Mouse (Mus musculus): ENCODE data around the gene Igfbp7. TPM values are rescaled to one million over a fixed set of nuclear protein-coding genes. Genes with fewer than 3 reads are reported as not detected.

Gene Igfbp7
- 10 to 100 TPM; 22.4 to 26.5 TPM for total RNA-seq (2021)
- long read RNA-seq, experiment 1, transcript Igfbp7-201 (5 exons, 1,116 nt): major isoform, 12 of 12 reads
- long read RNA-seq, experiment 1, partial matches to known transcripts: 0 of 12 reads
- long read RNA-seq, experiment 1, other reads (novel, unspliced or antisense): 0 of 12 reads
- long read RNA-seq, experiment 2, transcript Igfbp7-201 (5 exons, 1,116 nt): major isoform, 21 of 21 reads
- long read RNA-seq, experiment 2, partial matches to known transcripts: 0 of 21 reads
- long read RNA-seq, experiment 2, other reads (novel, unspliced or antisense): 0 of 21 reads

- peak; percentile 17 to 58 for DNase-seq (ENCODE audit: low spot score in 2 of 2)
- peak within 1 kb of the TSS; percentile 71 for H3K27ac ChIP-seq
- peak within 1 kb of the TSS; percentile 71 for H3K4me3 ChIP-seq
- peak; percentile 76 for TF ChIP-seq CTCF (conservative IDR thresholded peaks at IDR 0.05)
Measured at GRCm38 (mm10) chr5:77407341-77408298, at the start of gene Igfbp7. Igfbp7 (minus strand) TSS chr5:77408041.

DNA sequence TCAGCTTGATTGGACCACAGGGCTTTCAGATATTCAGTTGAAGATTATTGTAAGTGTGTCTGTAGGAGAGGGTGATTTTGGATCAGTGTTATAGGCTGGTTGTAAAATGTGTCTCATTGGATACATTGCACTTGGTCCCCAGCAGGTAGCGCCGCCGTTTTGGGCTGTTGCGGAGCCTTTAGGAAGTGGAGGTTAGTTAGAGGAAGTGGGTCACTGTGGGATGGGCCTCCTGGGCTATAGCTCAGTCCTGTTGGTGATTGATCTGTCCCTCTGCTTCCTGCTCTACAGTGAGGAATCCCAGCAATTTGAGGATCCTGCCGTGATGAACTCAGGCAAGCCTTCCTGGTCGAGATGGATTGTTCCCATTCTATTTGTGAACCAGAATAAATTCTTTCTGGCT, 44.3 kb upstream of the Igfbp7 start:
- no peak for DNase-seq (ENCODE audit: low spot score in 2 of 2)
- H3K4me3 ChIP-seq: no peak overlapping the region
- no peak for TF ChIP-seq CTCF (conservative IDR thresholded peaks at IDR 0.05)
- H3K27ac ChIP-seq: no peak overlapping the region

DNA sequence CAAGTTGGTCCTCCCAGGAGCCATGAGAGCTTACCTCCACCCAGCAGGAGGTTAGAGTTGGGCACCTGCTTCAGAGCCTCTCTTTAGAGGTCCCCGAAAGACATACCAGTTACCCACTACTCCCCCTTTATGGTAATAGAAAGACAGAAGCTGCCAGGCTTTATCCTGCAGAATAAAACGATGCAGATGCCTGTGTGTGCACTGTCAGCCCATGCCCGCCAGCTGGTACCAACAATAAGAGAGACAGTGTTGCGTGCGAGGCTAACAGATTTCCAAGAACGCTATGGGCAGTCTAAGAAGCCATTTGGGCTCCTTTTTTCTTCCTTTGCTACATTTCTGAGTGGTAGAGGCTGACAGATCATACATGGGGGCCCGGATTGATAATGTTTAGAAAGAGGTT, 41.7 kb upstream of the Igfbp7 start:
- no peak overlapping the region for H3K27ac ChIP-seq
- peak; percentile 37 to 38 for DNase-seq (ENCODE audit: low spot score in 2 of 2)
- no peak overlapping the region for H3K4me3 ChIP-seq
- 0 out of 2 replicates have a peak, but pooled peaks have one; percentile 14 for TF ChIP-seq CTCF (conservative IDR thresholded peaks at IDR 0.05)

DNA sequence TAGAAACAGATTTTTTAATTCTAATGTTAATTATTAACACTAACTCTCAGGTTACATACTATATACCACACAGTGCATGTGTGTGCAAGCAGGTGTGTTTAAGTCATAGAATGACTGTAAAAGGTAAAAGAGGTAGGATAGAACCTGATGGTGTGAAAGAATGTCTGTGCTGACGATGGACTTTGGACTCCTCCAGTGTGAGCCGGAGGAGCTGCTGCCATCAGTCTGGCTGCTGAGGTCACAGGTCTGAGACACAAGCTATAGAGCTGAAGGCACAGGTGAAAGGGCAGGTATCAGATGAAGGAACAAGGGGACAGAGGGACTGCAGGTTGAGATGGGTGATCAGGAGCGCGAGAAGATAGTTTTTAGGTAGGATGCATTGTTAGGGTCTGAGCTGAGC, 37.6 kb upstream of the Igfbp7 start:
- no peak for DNase-seq (ENCODE audit: low spot score in 2 of 2)
- H3K27ac ChIP-seq: no peak overlapping the region
- TF ChIP-seq CTCF (conservative IDR thresholded peaks at IDR 0.05): no peak
- H3K4me3 ChIP-seq: no peak overlapping the region

- no peak overlapping the region for H3K27ac ChIP-seq
- no peak overlapping the region for H3K4me3 ChIP-seq
- DNase-seq (ENCODE audit: low spot score in 2 of 2): no peak
- no peak for TF ChIP-seq CTCF (conservative IDR thresholded peaks at IDR 0.05)
Measured at GRCm38 (mm10) chr5:77443889-77444573, 36.2 kb upstream of the Igfbp7 start.

DNA sequence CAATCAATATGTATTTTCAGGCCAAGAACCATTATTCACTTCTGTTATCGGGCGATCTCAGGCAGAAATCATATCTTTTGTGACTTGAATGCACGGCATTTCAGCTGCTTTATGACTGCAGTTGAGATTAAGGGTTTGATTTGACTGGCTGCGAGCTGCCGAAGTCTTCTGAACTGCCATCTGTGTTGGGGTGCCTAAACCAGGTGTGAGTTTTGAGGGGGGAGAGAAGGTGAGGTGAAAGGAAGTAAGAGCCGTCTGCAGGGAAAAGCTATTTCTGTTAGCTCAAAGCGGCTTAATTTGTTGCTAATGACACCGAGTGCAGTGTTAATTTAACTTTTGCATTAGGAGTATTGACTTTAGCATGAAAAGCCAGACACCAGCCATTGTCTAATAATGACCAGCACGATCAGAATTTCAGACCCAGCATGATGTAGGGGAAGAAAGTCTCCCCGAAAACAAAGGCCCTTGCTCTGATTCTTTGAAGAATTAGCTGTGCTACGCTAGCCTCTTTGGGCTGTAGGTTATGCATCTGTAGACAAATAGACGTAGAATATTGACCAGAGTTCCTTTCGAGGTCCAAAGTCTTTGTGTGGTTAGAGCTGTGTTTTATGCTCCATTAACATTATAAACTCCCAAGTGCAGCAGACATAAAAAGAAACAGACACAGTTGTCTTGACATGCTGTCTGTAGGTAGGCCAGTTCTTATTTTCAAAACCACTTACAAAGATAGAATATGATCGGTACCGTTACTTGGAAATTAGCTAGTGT, 35.2 kb upstream of the Igfbp7 start:
- H3K27ac ChIP-seq: no peak overlapping the region
- DNase-seq (ENCODE audit: low spot score in 2 of 2): no peak
- no peak for TF ChIP-seq CTCF (conservative IDR thresholded peaks at IDR 0.05)
- H3K4me3 ChIP-seq: no peak overlapping the region

GRCm38 (mm10) chr5:77436308-77436707, 28.5 kb upstream of the Igfbp7 start:
- TF ChIP-seq CTCF (conservative IDR thresholded peaks at IDR 0.05): no peak
- no peak overlapping the region for H3K27ac ChIP-seq
- no peak for DNase-seq (ENCODE audit: low spot score in 2 of 2)
- H3K4me3 ChIP-seq: no peak overlapping the region

DNA sequence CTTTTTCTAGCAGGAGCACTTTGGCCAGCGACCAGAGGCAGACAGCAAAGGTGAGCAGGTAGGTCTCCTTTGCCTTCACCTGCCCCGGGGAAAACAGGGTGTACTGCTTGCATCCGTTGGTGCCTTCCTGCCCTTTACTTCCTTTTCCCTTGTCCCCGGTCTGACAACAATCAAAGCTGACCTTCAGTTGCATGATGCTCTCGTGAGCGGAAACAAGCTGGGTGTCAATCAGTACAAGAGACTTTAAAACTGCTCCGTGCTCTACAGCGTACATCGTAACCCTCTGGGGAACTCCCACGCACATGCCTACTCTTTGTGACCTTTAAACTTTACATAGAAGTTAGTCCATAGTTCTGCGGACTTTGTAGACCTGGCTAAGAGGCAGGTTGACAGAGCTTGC, 26.2 kb upstream of the Igfbp7 start:
- Histone ChIP-seq H3K4me3 (no peak overlapping the region), H3K27ac (no peak overlapping the region)
- no peak for DNase-seq (ENCODE audit: low spot score in 2 of 2)
- TF ChIP-seq CTCF (conservative IDR thresholded peaks at IDR 0.05): no peak

DNA sequence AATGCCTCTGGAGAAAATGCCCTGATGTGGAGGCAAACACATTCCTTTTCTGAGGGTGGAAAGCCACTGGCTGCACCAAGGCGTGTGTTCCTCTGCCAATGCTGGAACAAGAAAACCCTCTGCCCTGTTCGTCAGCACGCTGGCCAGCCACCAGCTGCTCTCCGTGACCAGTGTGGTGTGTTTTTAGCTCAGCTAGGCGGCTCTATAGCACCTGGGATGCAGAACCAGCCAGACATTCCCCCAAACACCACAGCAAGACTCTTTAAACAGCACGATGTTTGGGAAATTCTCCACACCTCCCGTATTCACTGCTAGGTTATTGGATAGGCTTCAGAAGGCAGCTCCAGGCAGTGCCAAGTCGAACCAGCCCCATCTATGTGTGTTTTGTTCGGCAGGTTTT, 25.7 kb upstream of the Igfbp7 start:
- Histone ChIP-seq H3K4me3 (no peak overlapping the region), H3K27ac (no peak overlapping the region)
- DNase-seq (ENCODE audit: low spot score in 2 of 2): peak; percentile 17 to 23
- TF ChIP-seq CTCF (conservative IDR thresholded peaks at IDR 0.05): no peak

- Histone ChIP-seq H3K4me3 (no peak overlapping the region), H3K27ac (no peak overlapping the region)
- DNase-seq (ENCODE audit: low spot score in 2 of 2): no peak
- TF ChIP-seq CTCF (conservative IDR thresholded peaks at IDR 0.05): no peak
Measured at GRCm38 (mm10) chr5:77433119-77433518, 25.3 kb upstream of the Igfbp7 start.

- Histone ChIP-seq H3K27ac (no peak overlapping the region), H3K4me3 (no peak overlapping the region)
- TF ChIP-seq CTCF (conservative IDR thresholded peaks at IDR 0.05): no peak
- DNase-seq (ENCODE audit: low spot score in 2 of 2): no peak
Measured at GRCm38 (mm10) chr5:77432446-77432845, 24.6 kb upstream of the Igfbp7 start.

- no peak for TF ChIP-seq CTCF (conservative IDR thresholded peaks at IDR 0.05)
- Histone ChIP-seq H3K27ac (no peak overlapping the region), H3K4me3 (no peak overlapping the region)
- DNase-seq (ENCODE audit: low spot score in 2 of 2): no peak
Measured at GRCm38 (mm10) chr5:77431068-77431467, 23.2 kb upstream of the Igfbp7 start.
